Mouse (Mus musculus) MEL (cell line): Measurements from ENCODE around the gene Swsap1.

ENCODE experiments used
- CHD1 ChIP-seq: IDR thresholded peaks from 2 replicates; pipeline ENCODE4 v1.6.1; 2012; ENCODE audit warnings: low read depth, mild to moderate bottlenecking, inconsistent platforms, low read length, improper control_type of control experiment
- CTCF ChIP-seq, 3 experiments: IDR thresholded peaks in 2 of 3; conservative IDR thresholded peaks in 1 of 3; 2 replicates each; pipeline ENCODE4 v1.5.1; 2011 to 2012; ENCODE audit warnings: low read length in 3 of 3, low read depth in 2 of 3, mild to moderate bottlenecking in 2 of 3, improper control_type of control experiment in 1 of 3, inconsistent platforms in 1 of 3, mixed read lengths in 1 of 3, moderate library complexity in 1 of 3; ENCODE audit not compliant: control insufficient read depth in 1 of 3, insufficient read depth in 1 of 3, poor library complexity in 1 of 3, severe bottlenecking in 1 of 3
- ELF1 ChIP-seq: IDR thresholded peaks from 2 replicates; pipeline ENCODE4 v1.6.1; 2014; ENCODE audit warnings: low read depth, mild to moderate bottlenecking, inconsistent platforms, low read length, improper control_type of control experiment, moderate library complexity
- MAZ ChIP-seq: IDR thresholded peaks from 2 replicates; pipeline ENCODE4 v1.6.1; 2012; ENCODE audit warnings: low read depth, mild to moderate bottlenecking, inconsistent platforms, low read length, improper control_type of control experiment
- NELFE ChIP-seq: IDR thresholded peaks from 2 replicates; pipeline ENCODE4 v1.6.1; 2011; ENCODE audit warnings: low read depth, low read length, improper control_type of control experiment
- TCF12 ChIP-seq: IDR thresholded peaks from 2 replicates; pipeline ENCODE4 v1.6.1; 2014; ENCODE audit warnings: low read depth, mild to moderate bottlenecking, inconsistent platforms, low read length, improper control_type of control experiment, moderate library complexity
- ZKSCAN1 ChIP-seq: IDR thresholded peaks from 2 replicates; pipeline ENCODE4 v1.6.1; 2012; ENCODE audit warnings: low read depth, mild to moderate bottlenecking, inconsistent platforms, low read length, improper control_type of control experiment, moderate library complexity

DNA sequence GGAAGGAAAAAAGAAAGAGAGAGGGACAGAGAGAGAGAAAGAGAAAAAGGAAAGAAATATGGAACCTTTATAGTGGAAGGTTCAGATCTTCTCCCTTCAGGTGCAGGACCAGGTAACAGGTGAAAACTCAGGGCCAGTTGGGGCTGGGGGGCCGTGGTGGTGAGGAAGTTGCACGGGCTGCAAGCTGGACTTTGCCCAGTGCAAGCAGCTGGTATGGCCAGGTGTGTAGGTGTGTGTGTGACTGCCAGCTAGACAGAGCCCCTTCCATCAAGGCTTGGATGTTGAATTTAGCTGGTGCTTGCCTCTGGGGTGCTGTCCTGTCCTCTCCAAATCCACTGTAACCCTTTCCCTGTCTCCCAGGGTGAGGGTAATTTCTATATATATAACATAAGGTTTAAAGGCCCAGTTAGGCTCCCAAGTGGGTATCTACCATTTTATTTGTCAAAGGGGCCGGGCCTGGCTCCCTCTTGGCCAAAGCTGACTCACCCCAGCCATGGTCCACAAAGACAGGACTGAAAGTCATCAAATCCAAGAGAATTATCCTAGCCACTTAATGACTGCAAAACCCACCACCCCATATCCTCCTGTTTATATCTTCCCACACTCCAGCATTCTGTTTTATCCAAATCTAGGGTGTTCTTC is 38.6 kb upstream of the Swsap1 start:
- no peak for TF ChIP-seq ZKSCAN1
- TF ChIP-seq ELF1 = no peak
- no peak for TF ChIP-seq TCF12
- no peak for TF ChIP-seq CTCF (IDR thresholded peaks at IDR 0.05 in 2 of 3, conservative IDR thresholded peaks at IDR 0.05 in 1 of 3; ENCODE audit: control insufficient read depth in 1 of 3, insufficient read depth in 1 of 3, low read depth in 2 of 3, low read length in 3 of 3, poor library complexity in 1 of 3, severe bottlenecking in 1 of 3)
- TF ChIP-seq CHD1 = no peak
- no peak for TF ChIP-seq NELFE
- TF ChIP-seq MAZ = no peak
